Mouse (Mus musculus) kidney, postnatal 0 days (tissue): ENCODE data around the gene Btbd6. TPM values are rescaled to one million over a fixed set of nuclear protein-coding genes. Genes with fewer than 3 reads are reported as not detected.

Experiments
- ATAC-seq: fragments of 200-750 bp; cut with Nextera tagmentation; replicated peaks from 2 replicates; pipeline ENCODE4 v1.8.0; 2017; ENCODE audit warnings: low read depth, moderate number of reproducible peaks, moderate TSS enrichment, moderate library complexity; ENCODE audit not compliant: low FRiP score
- DNase-seq: peaks from one replicate; pipeline ENCODE4 v3.0.0-alpha.2; 2016; ENCODE audit warnings: low spot score
- H3K27ac ChIP-seq: fragments of 300-500 bp; sonication (generic); 2 replicates; pipeline ENCODE4 v1.5.1; 2014; ENCODE audit warnings: mild to moderate bottlenecking
- H3K27me3 ChIP-seq: fragments of 300-500 bp; sonication (generic); 2 replicates; pipeline ENCODE4 v1.6.1; 2014; ENCODE audit warnings: low read length, mixed read lengths; ENCODE audit not compliant: insufficient read depth
- H3K36me3 ChIP-seq: fragments of 300-500 bp; sonication (generic); 2 replicates; pipeline ENCODE4 v1.6.1; 2014; ENCODE audit warnings: low read length, mixed read lengths; ENCODE audit not compliant: insufficient read depth
- H3K4me1 ChIP-seq: fragments of 300-500 bp; sonication (generic); replicated peaks from 2 replicates; pipeline ENCODE4 v1.6.1; 2014; ENCODE audit warnings: antibody characterized with exemption, low read length, mixed read lengths; ENCODE audit not compliant: insufficient read depth
- H3K4me2 ChIP-seq: fragments of 300-500 bp; sonication (generic); 2 replicates; pipeline ENCODE4 v1.6.1; 2014; ENCODE audit warnings: mild to moderate bottlenecking, low read length, moderate library complexity, mixed read lengths
- H3K4me3 ChIP-seq: fragments of 300-500 bp; sonication (generic); replicated peaks from 2 replicates; pipeline ENCODE4 v1.5.1; 2014; ENCODE audit warnings: low read depth, low read length
- H3K9ac ChIP-seq: fragments of 300-500 bp; sonication (generic); 2 replicates; pipeline ENCODE4 v1.6.1; 2014; ENCODE audit warnings: low read depth, low read length
- H3K9me3 ChIP-seq: fragments of 300-500 bp; sonication (generic); replicated peaks from 2 replicates; pipeline ENCODE4 v1.6.1; 2016; ENCODE audit warnings: low read length, inconsistent platforms, mixed read lengths
- CTCF ChIP-seq: IDR thresholded peaks from 2 replicates; pipeline ENCODE4 v1.5.1; 2016; ENCODE audit warnings: antibody characterized with exemption, low read depth, mild to moderate bottlenecking, moderate library complexity
- WGBS: fragments of 180-500 bp; shearing (Covaris S2); extraction: QIAGEN DNeasy Blood & Tissue Kit; methylation state at CpG from one replicate; pipeline ENCODE4 v1.1.7; 2014; 5-methylcytosine and 5-hydroxymethylcytosine counted together
- polyA plus RNA-seq: library from polyadenylated mRNA; unstranded; fragments of >200 nt; fragmentation: Nextera tagmentation; extraction: Ambion mirVana; gene quantifications from 2 replicates; pipeline ENCODE4 v1.2.1, GENCODE M21; 2015

The Btbd6 gene
- polyA plus RNA-seq, 1 experiment from 2014 or later, result 22.8 TPM

DNA sequence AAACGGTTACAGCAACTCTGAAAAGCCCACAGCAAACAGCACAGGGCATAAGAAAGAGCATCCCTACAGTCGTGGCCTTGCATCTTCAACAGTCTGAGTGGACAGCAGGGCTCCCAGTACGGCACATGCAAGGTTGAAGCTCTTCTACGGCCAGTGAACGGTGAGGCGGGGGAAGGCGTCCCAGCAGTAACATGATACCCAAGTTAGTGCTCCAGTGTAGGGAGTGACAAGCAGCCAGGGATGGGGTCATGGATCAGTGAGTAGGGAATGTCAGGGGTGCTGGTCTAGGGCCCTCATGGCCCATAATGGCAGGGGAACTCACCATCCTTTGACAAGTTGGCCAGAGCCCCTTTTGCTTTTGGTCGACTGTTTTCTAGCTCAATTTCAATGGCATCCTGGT, 7.3 kb upstream of the Btbd6 start:
- Histone ChIP-seq H3K27ac (no peak overlapping the region), H3K4me2 (no peak overlapping the region), H3K4me1 (no peaks in the 10 kb centered on the region), H3K9me3 (no peaks in the 10 kb centered on the region), H3K36me3 (peaks cover 89% of the 10 kb centered on the region), H3K9ac (no peak overlapping the region), H3K4me3 (no peak overlapping the region), H3K27me3 (no peaks in the 10 kb centered on the region)
- DNase-seq, result peak; percentile 84
- WGBS, result 28% methylated on average over 8 of the region's 8 CpGs
- no peak for TF ChIP-seq CTCF
- ATAC-seq, result peak; percentile 81

- no peak overlapping the region for H3K27ac ChIP-seq
- 73% methylated on average over 6 of the region's 6 CpGs for WGBS
- no peak overlapping the region for H3K4me2 ChIP-seq
- H3K4me1 ChIP-seq, result no peaks in the 10 kb centered on the region
- no peak for TF ChIP-seq CTCF
- ATAC-seq, result no peak
- H3K4me3 ChIP-seq, result no peak overlapping the region
- H3K36me3 ChIP-seq, result peaks cover 86% of the 10 kb centered on the region
- no peaks in the 10 kb centered on the region for H3K27me3 ChIP-seq
- no peak overlapping the region for H3K9ac ChIP-seq
- no peak for DNase-seq
- H3K9me3 ChIP-seq, result no peaks in the 10 kb centered on the region
Measured at GRCm38 (mm10) chr12:112969616-112970015, 6.7 kb upstream of the Btbd6 start.

GRCm38 (mm10) chr12:112974736-112975135, 1.5 kb upstream of the Btbd6 start:
- peaks cover 59% of the 10 kb centered on the region for H3K36me3 ChIP-seq

GRCm38 (mm10) chr12:112977156-112977555, 874 bp downstream of the Btbd6 start:
- no peak for TF ChIP-seq CTCF
- peak overlapping the region; percentile 68 for H3K4me3 ChIP-seq
- ATAC-seq, result no peak
- no peaks in the 10 kb centered on the region for H3K27me3 ChIP-seq
- H3K9me3 ChIP-seq, result no peaks in the 10 kb centered on the region
- peak overlapping the region; percentile 90 for H3K27ac ChIP-seq
- H3K9ac ChIP-seq, result peak overlapping the region; percentile 78
- peaks cover 6% of the 10 kb centered on the region; the same call in 1 of the 2 replicates for H3K4me1 ChIP-seq
- H3K4me2 ChIP-seq, result peak overlapping the region; percentile 94
- peaks cover 61% of the 10 kb centered on the region for H3K36me3 ChIP-seq
- 40% methylated on average over 12 of the region's 12 CpGs for WGBS
- peak; percentile 9 for DNase-seq

More at GRCm38 (mm10) chr12:112974736-112975135, 1.5 kb upstream of the Btbd6 start:
- DNase-seq (no peak), ATAC-seq (no peak)
- H3K9ac ChIP-seq, result no peak overlapping the region
- H3K4me3 ChIP-seq, result no peak overlapping the region
- no peak for TF ChIP-seq CTCF
- H3K4me2 ChIP-seq, result no peak overlapping the region
- no peak overlapping the region for H3K27ac ChIP-seq
- peaks cover 6% of the 10 kb centered on the region; the same call in 1 of the 2 replicates for H3K4me1 ChIP-seq
- H3K27me3 ChIP-seq, result no peaks in the 10 kb centered on the region
- no peaks in the 10 kb centered on the region for H3K9me3 ChIP-seq
- 91% methylated on average over 9 of the region's 9 CpGs for WGBS

GRCm38 (mm10) chr12:112982031-112982430, 5.7 kb downstream of the Btbd6 start:
- Histone ChIP-seq H3K9ac (no peak overlapping the region), H3K27me3 (no peaks in the 10 kb centered on the region), H3K4me1 (peaks cover 4% of the 10 kb centered on the region; the same call in 1 of the 2 replicates), H3K9me3 (no peaks in the 10 kb centered on the region), H3K27ac (no peak overlapping the region), H3K4me2 (no peak overlapping the region), H3K36me3 (peaks cover 68% of the 10 kb centered on the region), H3K4me3 (no peak overlapping the region)
- 71% methylated on average over 2 of the region's 2 CpGs for WGBS
- no peak for ATAC-seq
- DNase-seq, result no peak
- TF ChIP-seq CTCF, result no peak

GRCm38 (mm10) chr12:112985346-112985745, 9.1 kb downstream of the Btbd6 start:
- Histone ChIP-seq H3K4me1 (no peaks in the 10 kb centered on the region), H3K4me2 (no peak overlapping the region), H3K27me3 (no peaks in the 10 kb centered on the region), H3K9me3 (no peaks in the 10 kb centered on the region), H3K27ac (no peak overlapping the region), H3K4me3 (no peak overlapping the region), H3K36me3 (peaks cover 51% of the 10 kb centered on the region), H3K9ac (no peak overlapping the region)
- 95% methylated on average over 6 of the region's 6 CpGs for WGBS
- ATAC-seq (no peak), DNase-seq (no peak)
- TF ChIP-seq CTCF, result peak; percentile 40

DNA sequence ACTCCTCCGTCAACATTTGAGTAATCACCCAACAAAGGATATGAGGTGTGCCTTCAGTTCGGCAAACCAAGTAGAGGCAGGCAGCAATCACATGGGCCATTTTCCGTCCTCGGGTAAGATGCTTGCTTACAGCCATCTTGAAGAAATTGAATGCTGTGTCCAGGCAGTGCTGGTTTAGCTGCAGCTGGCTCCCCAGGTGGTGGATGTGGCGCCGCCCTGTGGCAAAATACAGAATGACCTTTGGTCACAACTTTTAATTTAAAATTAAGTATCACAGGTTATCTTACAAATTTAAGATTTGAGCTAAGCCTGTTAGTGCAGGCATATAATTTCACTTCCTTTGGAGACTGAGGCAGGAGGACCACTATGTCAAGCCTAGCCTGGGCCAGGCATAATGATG, 11.6 kb downstream of the Btbd6 start:
- no peak overlapping the region for H3K9ac ChIP-seq
- no peak overlapping the region for H3K4me2 ChIP-seq
- ATAC-seq (no peak), DNase-seq (peak; percentile 36)
- H3K27ac ChIP-seq, result no peak overlapping the region
- no peak overlapping the region for H3K4me3 ChIP-seq
- no peaks in the 10 kb centered on the region for H3K9me3 ChIP-seq
- TF ChIP-seq CTCF, result peak; percentile 66
- 75% methylated on average over 6 of the region's 6 CpGs for WGBS
- H3K4me1 ChIP-seq, result no peaks in the 10 kb centered on the region
- no peaks in the 10 kb centered on the region for H3K27me3 ChIP-seq
- H3K36me3 ChIP-seq, result peaks cover 34% of the 10 kb centered on the region; the same call in 1 of the 2 replicates
